Mouse (Mus musculus): ENCODE measurements around the gene 2310039H08Rik. TPM values are rescaled to one million over a fixed set of nuclear protein-coding genes. Genes with fewer than 3 reads are reported as not detected.

The 2310039H08Rik gene
- polyA plus RNA-seq, 1 experiment: 204 TPM

GRCm38 (mm10) chr17:46749282-46749681, 23.2 kb upstream of the 2310039H08Rik start:
- TF ChIP-seq GATA1 (IDR thresholded peaks at IDR 0.05; ENCODE audit: low read length): no peak

GRCm38 (mm10) chr17:46750580-46750979, 21.9 kb upstream of the 2310039H08Rik start:
- no peak for TF ChIP-seq GATA1 (IDR thresholded peaks at IDR 0.05; ENCODE audit: low read length)

GRCm38 (mm10) chr17:46751056-46751793, 21.2 kb upstream of the 2310039H08Rik start:
- no peak for TF ChIP-seq GATA1 (IDR thresholded peaks at IDR 0.05; ENCODE audit: low read length)

GRCm38 (mm10) chr17:46751794-46752556, 20.5 kb upstream of the 2310039H08Rik start, which contains the start of gene Cnpy3:
Gene Cnpy3, minus strand, starts transcription at chr17:46752214.
- TF ChIP-seq GATA1 (IDR thresholded peaks at IDR 0.05; ENCODE audit: low read length): no peak

GRCm38 (mm10) chr17:46758753-46759152, 13.7 kb upstream of the 2310039H08Rik start:
- no peak for TF ChIP-seq GATA1 (IDR thresholded peaks at IDR 0.05; ENCODE audit: low read length)

- no peak for TF ChIP-seq GATA1 (IDR thresholded peaks at IDR 0.05; ENCODE audit: low read length)
Observed at GRCm38 (mm10) chr17:46763544-46763943, 8.9 kb upstream of the 2310039H08Rik start, which contains the start of gene Ptcra. Gene Ptcra, minus strand, starts transcription at chr17:46763712.

GRCm38 (mm10) chr17:46767868-46768267, 4.6 kb upstream of the 2310039H08Rik start:
- TF ChIP-seq GATA1 (IDR thresholded peaks at IDR 0.05; ENCODE audit: low read length): no peak

- TF ChIP-seq GATA1 (IDR thresholded peaks at IDR 0.05; ENCODE audit: low read length): no peak
Observed at GRCm38 (mm10) chr17:46770546-46770945, 1.9 kb upstream of the 2310039H08Rik start.

GRCm38 (mm10) chr17:46771025-46771424, 1.4 kb upstream of the 2310039H08Rik start:
- no peak for TF ChIP-seq GATA1 (IDR thresholded peaks at IDR 0.05; ENCODE audit: low read length)

- no peak for TF ChIP-seq GATA1 (IDR thresholded peaks at IDR 0.05; ENCODE audit: low read length)
Observed at GRCm38 (mm10) chr17:46771616-46772015, 819 bp upstream of the 2310039H08Rik start.

- TF ChIP-seq GATA1 (IDR thresholded peaks at IDR 0.05; ENCODE audit: low read length): no peak
Observed at GRCm38 (mm10) chr17:46772038-46772403, 414 bp upstream of the 2310039H08Rik start.

- TF ChIP-seq GATA1 (IDR thresholded peaks at IDR 0.05; ENCODE audit: low read length): no peak
Observed at GRCm38 (mm10) chr17:46773278-46774130, 1.1 kb downstream of the 2310039H08Rik start.

- no peak for TF ChIP-seq GATA1 (IDR thresholded peaks at IDR 0.05; ENCODE audit: low read length)
Observed at GRCm38 (mm10) chr17:46774131-46774472, 1.7 kb downstream of the 2310039H08Rik start.

- no peak for TF ChIP-seq GATA1 (IDR thresholded peaks at IDR 0.05; ENCODE audit: low read length)
Observed at GRCm38 (mm10) chr17:46775070-46775469, 2.6 kb downstream of the 2310039H08Rik start.

- no peak for TF ChIP-seq GATA1 (IDR thresholded peaks at IDR 0.05; ENCODE audit: low read length)
Observed at GRCm38 (mm10) chr17:46776087-46776486, 3.7 kb downstream of the 2310039H08Rik start.

GRCm38 (mm10) chr17:46781876-46782275, 9.4 kb downstream of the 2310039H08Rik start:
- TF ChIP-seq GATA1 (IDR thresholded peaks at IDR 0.05; ENCODE audit: low read length): no peak

All from G1E-ER4 (cell line).